Mouse (Mus musculus) layer of hippocampus, adult 6 months (tissue): ENCODE data around the gene Gale. TPM values are rescaled to one million over a fixed set of nuclear protein-coding genes. Genes with fewer than 3 reads are reported as not detected.

ENCODE experiments used
- long read RNA-seq, 2 experiments: library from polyadenylated mRNA; unstranded; transcript quantifications; one replicate each; pipeline ENCODE4 v2.0.0; 2019 to 2020
- polyA plus RNA-seq: library from polyadenylated mRNA; unstranded; fragments of <200 nt; fragmentation: Nextera tagmentation; gene quantifications from 2 replicates; pipeline ENCODE4 v1.2.3, GENCODE M21; 2021

Gene Gale
- polyA plus RNA-seq: 14.0 and 14.2 TPM in 2 replicates
- long read RNA-seq, experiment 1, transcript Gale-202 (11 exons, 1,430 nt): major isoform, 9 of 22 reads
- long read RNA-seq, experiment 1, partial matches to known transcripts: 5 of 22 reads
- long read RNA-seq, experiment 1, other reads (novel, unspliced or antisense): 7 of 22 reads
- long read RNA-seq, experiment 2, transcript Gale-202 (11 exons, 1,430 nt): major isoform, 32 of 64 reads
- long read RNA-seq, experiment 2, partial matches to known transcripts: 8 of 64 reads
- long read RNA-seq, experiment 2, other reads (novel, unspliced or antisense): 21 of 64 reads

DNA sequence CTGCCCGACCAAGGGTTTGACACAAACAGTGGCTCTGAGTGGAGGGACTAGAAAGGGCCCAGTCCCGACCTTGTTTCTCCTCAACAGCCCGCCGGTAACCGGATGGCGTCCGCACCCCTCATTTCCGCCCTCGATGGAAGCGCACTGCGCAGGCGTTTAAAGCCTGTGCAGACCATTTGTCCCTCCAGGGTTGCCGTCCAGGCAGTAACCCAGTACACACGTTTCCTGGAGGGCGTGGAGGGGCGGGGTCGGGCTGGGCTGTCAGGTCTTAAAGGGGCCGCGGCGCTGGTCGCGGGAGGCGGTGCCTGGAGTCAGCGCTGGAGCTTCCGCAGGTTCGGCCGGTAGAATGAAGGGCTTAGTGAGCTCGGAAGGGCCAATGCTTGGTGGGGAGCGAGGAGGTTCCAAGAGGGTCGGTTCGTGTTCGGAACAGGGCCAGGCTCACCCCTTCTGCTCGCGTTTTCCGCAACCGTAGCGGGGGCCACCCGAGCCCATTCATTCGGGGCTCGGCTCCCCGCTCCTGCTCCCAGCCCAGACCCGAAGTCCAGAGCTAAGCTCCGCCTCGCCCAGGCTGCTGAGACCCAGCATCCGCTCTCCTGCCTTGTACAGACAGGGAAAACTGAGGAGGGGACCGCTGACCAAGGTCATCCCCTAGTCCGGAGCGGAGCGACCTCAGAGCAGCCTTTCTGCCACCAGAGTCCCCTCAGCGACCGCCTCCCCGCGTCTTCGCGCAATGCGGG lies at the start of gene Gale:
Gene Gale, plus strand, starts transcription at position 271 of the 737 bp plus-strand sequence.

GRCm38 (mm10) chr4:135920304-135921241 lies 43.0 kb upstream of the Gale start, which contains the start of gene Fuca1:
Gene Fuca1, plus strand, starts transcription at chr4:135920735.

GRCm38 (mm10) chr4:135946278-135946658 lies 17.3 kb upstream of the Gale start, which contains the start of gene Hmgcl:
Gene Hmgcl, plus strand, starts transcription at chr4:135946448.

DNA sequence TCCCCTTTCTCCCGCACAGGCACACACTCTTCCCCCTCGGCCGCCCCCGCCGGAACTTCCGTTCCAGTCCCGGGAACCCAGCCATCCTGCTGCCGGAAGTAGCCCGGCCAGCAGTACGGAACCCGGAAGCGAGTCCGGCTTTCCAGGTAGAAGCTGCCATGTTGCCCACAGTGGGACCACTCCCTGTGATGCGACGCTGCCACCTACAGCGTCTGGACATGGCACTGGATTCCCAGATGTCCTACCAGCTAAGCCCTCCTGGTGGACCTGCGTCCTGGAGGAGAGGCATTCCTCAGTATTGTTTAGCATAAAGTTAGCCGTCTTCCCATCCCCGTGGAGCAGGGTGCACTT lies 9.0 kb downstream of the Gale start, which contains the start of gene Lypla2:
Gene Lypla2, minus strand, starts transcription at position 71 of the 351 bp plus-strand sequence.

GRCm38 (mm10) chr4:135986943-135987710 lies 23.6 kb downstream of the Gale start, which contains the start of gene Pithd1:
Gene Pithd1, minus strand, starts transcription at chr4:135987264.

Other genes starting within 250 kb of the Gale start
- not detected in 2 replicates for gene Il22ra1, start 235.6 kb upstream of the Gale start, polyA plus RNA-seq
- gene Myom3, start 204.0 kb upstream of the Gale start, polyA plus RNA-seq: 0.26 and 0.36 TPM in 2 replicates
- gene Srsf10, start 108.0 kb upstream of the Gale start, polyA plus RNA-seq: 45.7 and 54.8 TPM in 2 replicates
- gene Pnrc2, start 89.9 kb upstream of the Gale start, polyA plus RNA-seq: 41.8 and 60.3 TPM in 2 replicates
- gene Cnr2, start 68.3 kb upstream of the Gale start, polyA plus RNA-seq: 0.04 and 0.16 TPM in 2 replicates
- gene Fuca1, start 43.0 kb upstream of the Gale start, polyA plus RNA-seq: 62.6 and 88.8 TPM in 2 replicates
- 89.8 and 92.4 TPM in 2 replicates for gene Hmgcl, start 17.3 kb upstream of the Gale start, polyA plus RNA-seq
- gene Lypla2, start 8.9 kb downstream of the Gale start, polyA plus RNA-seq: 49.0 and 59.9 TPM in 2 replicates
- gene Pithd1, start 23.5 kb downstream of the Gale start, polyA plus RNA-seq: 161 and 175 TPM in 2 replicates
- gene Eloa, start 58.0 kb downstream of the Gale start, polyA plus RNA-seq: 8.5 and 9.6 TPM in 2 replicates
- 1,225 and 1,420 TPM in 2 replicates for gene Rpl11, start 89.7 kb downstream of the Gale start, polyA plus RNA-seq
- 122 and 159 TPM in 2 replicates for gene Id3, start 179.8 kb downstream of the Gale start, polyA plus RNA-seq
- 0.23 and 0.25 TPM in 2 replicates for gene E2f2, start 208.7 kb downstream of the Gale start, polyA plus RNA-seq
- 0.44 TPM in 2 replicates for gene Asap3, start 242.6 kb downstream of the Gale start, polyA plus RNA-seq